Mouse (Mus musculus) spleen, adult 2 months (tissue): Measurements from ENCODE around the gene Prkar2b.

Experiments used
- CTCF ChIP-seq: fragments of 200-500 bp; IDR thresholded peaks from 2 replicates; pipeline ENCODE4 v1.5.1; 2011; ENCODE audit warnings: mild to moderate bottlenecking, inconsistent platforms; ENCODE audit not compliant: insufficient read depth, insufficient read length, insufficient replicate concordance; ENCODE audit errors: extremely low read depth
- POLR2A ChIP-seq: fragments of 200-500 bp; IDR thresholded peaks from 2 replicates; pipeline ENCODE4 v1.6.1; 2011; ENCODE audit warnings: low read depth, low read length, inconsistent platforms

DNA sequence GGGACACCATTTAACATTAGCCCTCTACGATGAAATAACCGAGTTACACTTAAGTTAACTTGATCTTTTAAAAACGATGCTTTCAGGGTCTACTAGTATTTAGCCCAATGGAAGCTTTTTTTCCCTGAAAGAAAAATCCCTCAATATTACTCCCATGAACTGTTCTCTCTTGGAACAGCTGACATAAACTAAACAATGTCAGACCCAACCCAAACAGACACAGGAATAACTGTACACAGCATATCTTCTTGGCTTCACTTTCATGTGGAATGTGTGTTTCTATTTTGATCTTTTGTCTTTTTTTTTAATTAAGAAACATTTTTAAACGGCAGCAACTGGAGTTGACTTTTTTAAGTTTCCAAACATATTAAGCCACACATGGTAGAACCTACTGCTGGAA is 8.2 kb downstream of the Prkar2b start:
- no peak for TF ChIP-seq CTCF
- TF ChIP-seq POLR2A, result no peak
